Mouse (Mus musculus) liver, postnatal 0 days (tissue): ENCODE measurements around the gene Nav2. TPM values are rescaled to one million over a fixed set of nuclear protein-coding genes. Genes with fewer than 3 reads are reported as not detected.

Source experiments
- ATAC-seq: fragments of 200-750 bp; cut with Nextera tagmentation; 2 replicates; pipeline ENCODE4 v1.8.0; 2017; ENCODE audit warnings: mild to moderate bottlenecking, moderate library complexity
- DNase-seq: peaks from one replicate; pipeline ENCODE4 v3.0.0-alpha.2; 2016
- H3K27ac ChIP-seq: fragments of 300-500 bp; sonication (generic); 2 replicates; pipeline ENCODE4 v1.5.1; 2014; ENCODE audit warnings: antibody characterized with exemption, moderate library complexity, mild to moderate bottlenecking, low read depth
- H3K27me3 ChIP-seq: fragments of 300-500 bp; sonication (generic); 2 replicates; pipeline ENCODE4 v1.6.1; 2014; ENCODE audit warnings: low read length, control low read depth, mixed read lengths; ENCODE audit not compliant: insufficient read depth
- H3K36me3 ChIP-seq: fragments of 300-500 bp; sonication (generic); replicated peaks from 2 replicates; pipeline ENCODE4 v1.6.1; 2014; ENCODE audit warnings: mild to moderate bottlenecking, control low read depth, low read length, moderate library complexity, mixed read lengths; ENCODE audit not compliant: insufficient read depth
- H3K4me1 ChIP-seq: fragments of 300-500 bp; sonication (generic); 2 replicates; pipeline ENCODE4 v1.6.1; 2014; ENCODE audit warnings: antibody characterized with exemption, mild to moderate bottlenecking, control low read depth; ENCODE audit not compliant: insufficient read depth
- H3K4me2 ChIP-seq: fragments of 300-500 bp; sonication (generic); 2 replicates; pipeline ENCODE4 v1.6.1; 2014; ENCODE audit warnings: low read depth, mild to moderate bottlenecking, low read length, moderate library complexity, mixed read lengths
- H3K4me3 ChIP-seq: fragments of 300-500 bp; sonication (generic); 2 replicates; pipeline ENCODE4 v1.5.1; 2014; ENCODE audit warnings: low read depth, low read length
- H3K9ac ChIP-seq: fragments of 300-500 bp; sonication (generic); replicated peaks from 2 replicates; pipeline ENCODE4 v1.6.1; 2014; ENCODE audit warnings: mild to moderate bottlenecking, moderate library complexity
- H3K9me3 ChIP-seq: fragments of 300-500 bp; sonication (generic); 2 replicates; pipeline ENCODE4 v1.6.1; 2016; ENCODE audit warnings: mild to moderate bottlenecking, control low read depth, low read length, mixed read lengths
- CTCF ChIP-seq: sonication (generic); IDR thresholded peaks from 2 replicates; pipeline ENCODE4 v1.5.1; 2016; ENCODE audit warnings: antibody characterized with exemption, low read depth
- EP300 ChIP-seq: IDR thresholded peaks from 2 replicates; pipeline ENCODE4 v1.6.1; 2016; ENCODE audit warnings: antibody characterized with exemption, low read depth, mild to moderate bottlenecking
- WGBS: fragments of 180-500 bp; shearing (Covaris S2); extraction: QIAGEN DNeasy Blood & Tissue Kit; methylation state at CpG from one replicate; pipeline ENCODE4 v1.1.7; 2014; ENCODE audit not compliant: insufficient replicate concordance; 5-methylcytosine and 5-hydroxymethylcytosine counted together
- polyA plus RNA-seq: library from polyadenylated mRNA; unstranded; fragments of >200 nt; fragmentation: Nextera tagmentation; extraction: Ambion mirVana; gene quantifications from 2 replicates; pipeline ENCODE4 v1.2.1, GENCODE M21; 2015

The Nav2 gene
- polyA plus RNA-seq, 1 experiment from 2014 or later, result 3.3 TPM

DNA sequence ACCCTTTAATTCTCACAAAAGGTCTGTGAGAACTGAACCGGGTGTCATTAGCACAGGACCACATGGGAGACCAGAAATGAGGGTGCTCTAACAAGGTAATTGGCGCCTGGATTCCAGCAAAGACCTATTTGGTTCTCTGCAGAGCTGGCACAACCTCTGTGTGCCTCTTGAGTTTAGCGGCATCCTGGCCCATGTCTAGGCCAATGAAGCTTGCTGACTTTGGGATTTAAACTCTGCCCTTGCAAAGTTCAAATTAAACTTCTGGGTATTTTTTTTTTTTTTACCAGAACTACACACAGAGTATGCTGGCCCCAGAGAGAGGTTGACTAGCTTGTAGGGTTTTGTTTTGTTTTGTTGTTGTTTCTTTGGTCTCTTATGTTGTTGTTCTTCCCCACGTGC lies 617.6 kb downstream of the Nav2 start:
- peaks cover 30% of the 10 kb centered on the region for H3K4me1 ChIP-seq
- no peak overlapping the region for H3K4me3 ChIP-seq
- no peak for TF ChIP-seq EP300
- TF ChIP-seq CTCF, result no peak
- H3K9ac ChIP-seq, result no peak overlapping the region
- no peaks in the 10 kb centered on the region for H3K9me3 ChIP-seq
- DNase-seq, result no peak
- no peaks in the 10 kb centered on the region for H3K36me3 ChIP-seq
- no peaks in the 10 kb centered on the region for H3K27me3 ChIP-seq
- H3K27ac ChIP-seq, result 0 out of 2 replicates have a peak overlapping the region, but pooled peaks have one; percentile 40
- no peak overlapping the region for H3K4me2 ChIP-seq
- no peak for ATAC-seq
- 70% methylated on average over 4 of the region's 4 CpGs for WGBS

DNA sequence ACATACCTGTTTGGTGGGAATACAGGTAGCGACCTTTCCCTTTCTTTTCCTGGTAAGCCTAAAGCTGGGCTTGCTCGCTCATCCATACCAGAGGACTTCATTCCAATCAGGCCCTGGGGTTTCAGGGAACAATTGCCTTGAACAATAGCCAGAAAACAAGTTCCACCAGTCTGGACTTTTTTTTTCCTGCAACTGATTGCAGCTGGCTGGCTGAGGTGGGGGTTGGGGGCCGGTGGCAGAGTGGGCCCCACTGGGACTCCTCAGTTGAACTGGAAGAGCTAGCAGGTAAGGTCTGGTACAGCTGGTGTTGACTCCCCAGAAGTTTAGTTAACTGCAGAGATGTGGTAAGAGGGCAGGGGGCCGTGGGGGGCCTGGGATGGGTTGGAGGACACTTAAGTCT lies 619.0 kb downstream of the Nav2 start:
- H3K4me2 ChIP-seq, result no peak overlapping the region
- H3K9ac ChIP-seq, result no peak overlapping the region

DNA sequence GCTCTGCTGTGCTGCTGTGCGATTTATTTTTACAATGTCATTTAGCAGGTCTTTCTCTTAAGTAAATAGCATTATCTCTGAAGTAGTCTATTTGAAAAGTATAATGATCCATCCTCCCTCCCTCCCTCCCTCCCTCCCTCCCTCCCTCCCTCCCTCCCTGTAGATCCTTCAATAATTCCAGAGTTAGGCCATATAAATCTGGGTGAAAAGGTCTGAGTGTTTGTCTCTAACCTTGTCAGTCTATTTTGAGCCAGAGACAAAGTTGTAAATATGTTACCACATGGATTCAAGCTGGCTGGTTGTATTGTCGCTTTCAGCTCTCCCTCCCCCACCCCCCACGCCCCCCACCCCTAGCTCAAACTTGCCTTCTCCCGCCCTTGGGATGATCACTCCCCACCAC lies 619.4 kb downstream of the Nav2 start:
- Histone ChIP-seq H3K4me3 (no peak overlapping the region), H3K27ac (peak overlapping the region; percentile 67), H3K9me3 (no peaks in the 10 kb centered on the region), H3K36me3 (no peaks in the 10 kb centered on the region), H3K4me1 (peaks cover 21% of the 10 kb centered on the region), H3K27me3 (no peaks in the 10 kb centered on the region), H3K4me2 (no peak overlapping the region), H3K9ac (no peak overlapping the region)
- peak; percentile 43 for ATAC-seq
- DNase-seq, result no peak
- WGBS, result 50% methylated on average over 4 of the region's 4 CpGs
- TF ChIP-seq CTCF (no peak), EP300 (no peak)

More for the DNA sequence above, 619.0 kb downstream of the Nav2 start:
- H3K36me3 ChIP-seq, result no peaks in the 10 kb centered on the region
- 0 out of 2 replicates have a peak, but pooled peaks have one; percentile 4 for ATAC-seq
- no peak for DNase-seq
- H3K27ac ChIP-seq, result peak overlapping the region; percentile 40; the same call in 1 of the 2 replicates
- H3K4me3 ChIP-seq, result no peak overlapping the region
- H3K4me1 ChIP-seq, result peaks cover 21% of the 10 kb centered on the region
- no peak for TF ChIP-seq CTCF
- no peak for TF ChIP-seq EP300
- H3K9me3 ChIP-seq, result no peaks in the 10 kb centered on the region
- H3K27me3 ChIP-seq, result no peaks in the 10 kb centered on the region
- 45% methylated on average over 4 of the region's 4 CpGs for WGBS

DNA sequence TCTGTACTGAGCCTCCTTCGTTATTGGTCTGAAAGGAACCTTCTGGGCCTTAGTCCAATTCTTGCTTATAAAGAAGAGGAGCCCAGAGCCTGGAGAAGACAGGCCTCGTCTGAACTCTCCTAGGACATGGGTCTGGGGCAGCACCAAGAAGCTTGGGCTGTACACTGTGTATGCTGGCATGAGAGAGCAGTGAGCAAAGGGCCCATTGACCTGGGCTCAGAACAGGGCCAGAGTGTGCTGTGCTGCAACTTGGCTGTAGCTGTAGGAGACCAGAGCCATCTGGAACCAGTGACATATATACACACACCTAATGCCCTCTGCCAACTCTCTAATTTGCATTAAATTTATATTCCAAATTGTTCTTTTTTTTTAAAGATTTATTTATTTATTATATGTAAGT lies 621.0 kb downstream of the Nav2 start:
- Histone ChIP-seq H3K4me1 (peaks cover 22% of the 10 kb centered on the region), H3K27me3 (no peaks in the 10 kb centered on the region), H3K4me3 (no peak overlapping the region), H3K4me2 (no peak overlapping the region), H3K9me3 (no peaks in the 10 kb centered on the region), H3K9ac (no peak overlapping the region), H3K36me3 (no peaks in the 10 kb centered on the region), H3K27ac (no peak overlapping the region)
- ATAC-seq, result no peak
- DNase-seq, result no peak
- TF ChIP-seq EP300 (no peak), CTCF (no peak)
- WGBS, result 87% methylated on average over 2 of the region's 2 CpGs

- Histone ChIP-seq H3K4me2 (no peak overlapping the region), H3K4me1 (0 out of 2 replicates have a peak, but pooled peaks cover 4% of the 10 kb centered on the region), H3K27me3 (no peaks in the 10 kb centered on the region), H3K9me3 (no peaks in the 10 kb centered on the region), H3K36me3 (no peaks in the 10 kb centered on the region), H3K9ac (no peak overlapping the region), H3K27ac (no peak overlapping the region), H3K4me3 (no peak overlapping the region)
- no peak for DNase-seq
- TF ChIP-seq EP300, result no peak
- TF ChIP-seq CTCF, result no peak
- WGBS, result 68% methylated on average over 8 of the region's 8 CpGs
- ATAC-seq, result no peak
Measured at GRCm38 (mm10) chr7:49533571-49533970, 625.1 kb downstream of the Nav2 start.

DNA sequence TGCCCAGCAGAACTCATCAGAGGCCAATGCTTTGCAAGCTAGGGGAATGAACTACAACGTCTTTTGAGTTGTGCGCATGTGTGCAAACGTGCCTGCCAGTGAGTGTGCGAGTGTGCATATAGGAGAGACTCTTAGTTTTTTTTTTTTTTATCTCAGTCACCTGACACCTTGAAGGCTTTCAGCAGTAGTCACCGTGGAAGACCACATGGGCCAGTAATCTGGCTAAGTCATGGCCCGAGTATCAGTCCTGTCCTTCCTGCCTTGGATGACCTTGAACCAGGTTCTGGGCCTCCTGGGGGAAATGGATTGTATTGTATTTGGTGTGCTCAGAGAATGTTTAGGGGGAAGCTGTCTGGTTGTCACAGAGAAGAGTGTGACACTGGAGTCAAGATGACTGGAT lies 625.7 kb downstream of the Nav2 start:
- WGBS, result 60% methylated on average over 6 of the region's 6 CpGs
- Histone ChIP-seq H3K27ac (no peak overlapping the region), H3K9ac (no peak overlapping the region), H3K27me3 (no peaks in the 10 kb centered on the region), H3K4me3 (no peak overlapping the region), H3K4me1 (0 out of 2 replicates have a peak, but pooled peaks cover 4% of the 10 kb centered on the region), H3K9me3 (no peaks in the 10 kb centered on the region), H3K4me2 (no peak overlapping the region), H3K36me3 (no peaks in the 10 kb centered on the region; the same call in 1 of the 2 replicates)
- DNase-seq (no peak), ATAC-seq (no peak)
- TF ChIP-seq EP300, result no peak
- no peak for TF ChIP-seq CTCF
